Mouse (Mus musculus): ENCODE results near the gene C7.

GRCm38 (mm10) chr15:5108655-5109040, 45.1 kb upstream of the C7 start:
- TF ChIP-seq CTCF (conservative IDR thresholded peaks at IDR 0.05; ENCODE audit: low read length) (no peak), NANOG (IDR thresholded peaks at IDR 0.05; ENCODE audit: borderline replicate concordance, low read length) (no peak), POU5F1 (IDR thresholded peaks at IDR 0.05; ENCODE audit: borderline replicate concordance, low read length) (no peak)

Data from E14TG2a.4 (cell line).